Mouse (Mus musculus): Measurements from ENCODE around the gene Kmt2a. TPM values are rescaled to one million over a fixed set of nuclear protein-coding genes. Genes with fewer than 3 reads are reported as not detected.

Gene Kmt2a
- polyA plus RNA-seq, 1 experiment from 2014 or later, result 22.2 TPM

- ChIA-PET POLR2A (interaction anchor here (0.7 to 1.4 kb wide), 3 partner anchors 11 to 105 kb away, joined by 3 to 5 read pairs (median 4); no protein-coding TSS in a partner anchor), CTCF (interaction anchor here (1.3 to 1.9 kb wide), 2 partner anchors 33 to 50 kb away, joined by 3 to 4 read pairs; no protein-coding TSS in a partner anchor)
- in situ Hi-C loops (cut with MboI; ENCODE audit: low pct_unique_long_range_greater_than_20kb), result no loop called here
These were observed 113.7 kb downstream of the Kmt2a start, which contains the start of the genes Arcn1 and Ift46 for GRCm38 (mm10) chr9:44767101-44768028. Arcn1 (minus strand) TSS chr9:44767845. Ift46 (plus strand) TSS chr9:44767908.

GRCm38 (mm10) chr9:44760873-44761272 is 120.2 kb downstream of the Kmt2a start:
- no peak for TF ChIP-seq CTCF (IDR thresholded peaks at IDR 0.05)
- CTCF ChIA-PET, result interaction anchor here (0.8 to 2.1 kb wide), 3 partner anchors 11 to 105 kb away, joined by 3 to 9 read pairs (median 5); no protein-coding TSS in a partner anchor
- DNase-seq (ENCODE audit: low read depth, low spot score) (no peak), ATAC-seq (no peak)
- in situ Hi-C loops (cut with MboI; ENCODE audit: low pct_unique_long_range_greater_than_20kb), result no loop called here
- POLR2A ChIA-PET, result interaction anchor here (0.5 to 0.7 kb wide), 2 partner anchors 23 to 269 kb away, joined by 4 to 5 read pairs; no protein-coding TSS in a partner anchor
- no peaks in the 10 kb centered on the region for H3K27me3 ChIP-seq

More at GRCm38 (mm10) chr9:44767101-44768028, 113.7 kb downstream of the Kmt2a start, which contains the start of the genes Arcn1 and Ift46:
- DNase-seq (ENCODE audit: low read depth, low spot score) (no peak), ATAC-seq (peak; percentile 67)
- TF ChIP-seq CTCF (IDR thresholded peaks at IDR 0.05), result no peak
- H3K27me3 ChIP-seq, result no peaks in the 10 kb centered on the region

Other genes with a start within 250 kb of the Kmt2a start
- gene Treh, start 208.1 kb downstream of the Kmt2a start, polyA plus RNA-seq (2021), result not detected
- gene Phldb1, start 146.1 kb downstream of the Kmt2a start, polyA plus RNA-seq (2021), result 137 TPM
- 142 TPM for gene Arcn1, start 113.5 kb downstream of the Kmt2a start, polyA plus RNA-seq (2021)
- 193 TPM for gene Ift46, start 113.4 kb downstream of the Kmt2a start, polyA plus RNA-seq (2021)
- 7.3 TPM for gene Tmem25, start 82.0 kb downstream of the Kmt2a start, polyA plus RNA-seq (2021)
- 3.3 TPM for gene Ttc36, start 78.2 kb downstream of the Kmt2a start, polyA plus RNA-seq (2021)
- gene Atp5l, start 39.4 kb upstream of the Kmt2a start, polyA plus RNA-seq (2021), result 440 TPM
- 44.1 TPM for gene Ube4a, start 84.3 kb upstream of the Kmt2a start, polyA plus RNA-seq (2021)
- gene Cd3g, start 99.1 kb upstream of the Kmt2a start, polyA plus RNA-seq (2021), result not detected
- gene Cd3d, start 100.5 kb upstream of the Kmt2a start, polyA plus RNA-seq (2021), result not detected
- not detected for gene Cd3e, start 128.3 kb upstream of the Kmt2a start, polyA plus RNA-seq (2021)
- not detected for gene Mpzl2, start 158.5 kb upstream of the Kmt2a start, polyA plus RNA-seq (2021)
- 3.1 TPM for gene Mpzl3, start 173.9 kb upstream of the Kmt2a start, polyA plus RNA-seq (2021)
- gene Jaml, start 197.9 kb upstream of the Kmt2a start, polyA plus RNA-seq (2021), result not detected
- not detected for gene Scn2b, start 236.5 kb upstream of the Kmt2a start, polyA plus RNA-seq (2021)

Data from Patski (cell line).